Mouse (Mus musculus) ZHBTc4 (cell line): Measurements from ENCODE around the gene Rcor2.

ENCODE experiments used
- DNase-seq: peaks from one replicate; pipeline ENCODE4 v3.0.0-alpha.2; 2011; ENCODE audit warnings: low read depth, low spot score

The Rcor2 gene

GRCm38 (mm10) chr19:7267091-7267741, at the start of gene Rcor2:
Rcor2 (plus strand) TSS chr19:7267325.
- peak; percentile 78 for DNase-seq

- no peak for DNase-seq
Observed at GRCm38 (mm10) chr19:7217926-7218267, 49.2 kb upstream of the Rcor2 start.

DNA sequence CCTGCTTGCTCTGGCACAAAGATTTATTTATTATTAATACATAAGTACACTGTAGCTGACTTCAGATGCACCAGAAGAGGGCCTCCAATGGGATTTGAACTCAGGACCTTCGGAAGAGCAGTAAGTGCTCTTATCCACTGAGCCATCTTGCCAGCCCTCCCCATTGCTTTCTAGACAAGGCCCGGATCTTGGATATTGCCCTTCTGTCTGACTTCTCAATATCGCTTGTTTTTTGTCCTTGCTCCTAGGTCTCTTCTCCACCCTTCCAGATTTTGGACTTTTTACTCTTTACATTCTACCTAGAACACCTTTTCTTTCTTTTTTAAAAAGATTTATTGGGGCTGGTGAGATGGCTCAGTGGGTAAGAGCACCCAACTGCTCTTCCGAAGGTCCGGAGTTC, 48.4 kb upstream of the Rcor2 start:
- DNase-seq = no peak

GRCm38 (mm10) chr19:7222196-7222595, 44.9 kb upstream of the Rcor2 start:
- DNase-seq = no peak

GRCm38 (mm10) chr19:7223488-7223887, 43.6 kb upstream of the Rcor2 start:
- no peak for DNase-seq

GRCm38 (mm10) chr19:7224253-7224652, 42.9 kb upstream of the Rcor2 start:
- no peak for DNase-seq

DNA sequence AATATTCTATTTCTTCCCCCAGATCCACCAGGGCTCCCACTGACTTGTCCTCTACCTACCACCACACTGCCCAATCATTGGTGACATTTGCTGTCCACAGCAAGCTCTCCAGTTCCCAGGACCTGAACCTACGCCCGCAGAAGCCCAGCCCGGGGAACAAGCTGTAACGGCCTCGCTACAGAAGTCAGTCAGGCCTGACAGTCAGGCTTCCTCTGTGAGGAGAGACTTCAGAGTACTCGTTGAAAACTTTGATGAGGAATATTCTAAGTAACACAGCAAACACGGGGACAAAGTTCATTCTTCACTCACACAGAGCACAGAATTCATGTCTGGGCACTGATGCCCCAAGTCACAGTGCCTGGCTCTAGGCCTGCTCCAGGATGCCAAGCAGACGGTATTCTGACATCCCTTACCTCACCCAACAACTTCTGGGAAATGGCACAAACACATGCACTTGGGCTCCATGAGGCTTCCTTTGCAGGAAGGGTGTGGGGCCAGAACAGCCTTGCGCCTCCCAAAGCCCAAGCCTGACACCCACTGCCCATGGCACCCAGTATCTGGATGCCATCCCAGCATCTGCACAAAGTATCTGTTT, 41.9 kb upstream of the Rcor2 start:
- DNase-seq = no peak

DNA sequence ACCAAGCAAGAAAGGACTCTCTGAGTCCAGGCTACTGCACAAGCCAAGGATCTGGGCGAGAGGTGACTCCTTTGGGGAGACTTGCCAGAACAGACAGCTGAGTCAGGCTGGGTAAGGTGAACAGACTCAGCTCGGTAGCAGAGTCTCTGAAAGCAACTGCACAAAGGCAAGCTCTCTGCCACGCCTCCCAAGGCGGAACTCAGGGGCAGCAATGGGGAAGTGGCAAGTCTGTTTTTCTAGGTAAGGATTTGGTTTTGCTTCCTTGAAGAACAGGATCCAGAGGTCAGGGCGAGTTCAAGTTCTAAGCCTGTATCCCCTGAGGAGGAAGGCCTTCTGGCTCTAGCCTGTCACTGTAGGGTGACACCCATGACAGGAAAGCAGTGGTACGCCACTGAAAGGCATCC, 40.6 kb upstream of the Rcor2 start:
- peak; percentile 62 for DNase-seq

DNA sequence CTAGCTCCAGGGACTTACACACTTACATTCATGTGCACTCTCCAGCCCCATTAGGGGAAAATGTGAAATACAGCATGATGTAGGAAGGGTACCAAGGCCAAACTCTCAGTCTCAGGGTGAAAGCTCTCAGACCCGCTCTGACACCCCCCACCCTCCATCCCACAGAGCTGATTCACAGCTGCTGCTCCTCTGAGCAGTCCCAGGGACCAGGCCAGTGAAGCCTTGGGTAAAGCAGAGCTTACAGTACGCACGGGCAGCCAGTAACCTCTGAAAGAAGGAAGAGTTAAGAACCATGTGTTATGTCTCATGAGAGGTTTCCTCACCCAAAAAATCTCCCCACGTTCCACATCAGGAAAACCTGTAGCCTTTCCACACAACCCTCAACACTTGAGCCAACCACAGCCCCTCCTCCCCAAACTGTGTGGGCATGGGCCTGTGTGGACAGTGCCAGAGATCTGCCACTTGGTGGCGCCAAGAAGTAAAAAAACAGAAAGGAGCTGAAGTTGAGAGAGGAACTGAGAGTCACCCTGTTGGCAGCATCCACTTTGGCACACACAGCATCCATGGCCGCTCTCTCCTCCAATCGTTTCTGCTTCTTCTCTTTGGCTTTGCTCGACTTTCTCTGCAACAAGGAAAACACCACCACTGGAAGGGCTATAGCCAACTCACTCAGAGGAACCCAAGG, 32.4 kb upstream of the Rcor2 start:
- DNase-seq = peak; percentile 91

GRCm38 (mm10) chr19:7235461-7235860, 31.7 kb upstream of the Rcor2 start:
- DNase-seq = peak; percentile 67

GRCm38 (mm10) chr19:7236011-7236410, 31.1 kb upstream of the Rcor2 start:
- no peak for DNase-seq

DNA sequence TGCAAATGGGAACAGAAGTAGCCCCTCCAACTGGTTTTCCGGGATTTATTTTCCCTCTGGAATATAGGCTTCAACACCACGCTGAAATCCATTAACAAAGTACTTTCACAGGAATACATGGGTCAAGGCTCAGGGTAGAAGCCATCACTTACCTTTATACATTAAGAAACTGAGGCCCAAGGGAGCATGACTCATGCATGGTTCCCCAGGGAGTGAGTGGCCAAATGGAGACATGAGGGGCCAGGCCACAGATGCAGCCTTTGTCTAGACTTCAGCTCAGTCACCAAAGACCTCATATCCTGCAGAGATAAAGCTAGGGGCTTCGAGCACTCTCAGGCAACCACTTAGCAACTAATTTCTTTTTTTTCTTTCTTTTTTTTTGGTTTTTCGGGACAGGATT, 30.4 kb upstream of the Rcor2 start:
- no peak for DNase-seq

- DNase-seq = no peak
Observed at GRCm38 (mm10) chr19:7239574-7239973, 27.6 kb upstream of the Rcor2 start.

DNA sequence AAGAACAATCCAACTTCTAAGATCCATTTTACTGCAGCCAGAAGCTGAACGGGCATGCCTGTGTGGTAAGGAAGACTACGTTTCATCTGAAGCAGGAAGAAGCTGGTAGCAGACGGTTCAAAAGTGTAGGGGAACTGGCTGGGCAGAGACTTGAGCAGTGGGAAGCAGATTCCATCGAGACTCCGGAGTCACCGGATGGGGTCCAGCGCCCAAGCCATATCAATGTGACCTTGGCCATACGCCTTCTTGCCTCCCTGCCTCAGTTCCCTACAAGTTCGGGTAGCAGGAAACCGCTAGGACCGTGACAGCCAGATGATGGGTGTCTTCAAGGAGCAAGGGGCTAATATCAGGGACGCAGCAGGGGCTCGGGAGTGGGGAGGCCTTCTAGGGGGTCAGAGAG, 26.8 kb upstream of the Rcor2 start:
- no peak for DNase-seq

DNA sequence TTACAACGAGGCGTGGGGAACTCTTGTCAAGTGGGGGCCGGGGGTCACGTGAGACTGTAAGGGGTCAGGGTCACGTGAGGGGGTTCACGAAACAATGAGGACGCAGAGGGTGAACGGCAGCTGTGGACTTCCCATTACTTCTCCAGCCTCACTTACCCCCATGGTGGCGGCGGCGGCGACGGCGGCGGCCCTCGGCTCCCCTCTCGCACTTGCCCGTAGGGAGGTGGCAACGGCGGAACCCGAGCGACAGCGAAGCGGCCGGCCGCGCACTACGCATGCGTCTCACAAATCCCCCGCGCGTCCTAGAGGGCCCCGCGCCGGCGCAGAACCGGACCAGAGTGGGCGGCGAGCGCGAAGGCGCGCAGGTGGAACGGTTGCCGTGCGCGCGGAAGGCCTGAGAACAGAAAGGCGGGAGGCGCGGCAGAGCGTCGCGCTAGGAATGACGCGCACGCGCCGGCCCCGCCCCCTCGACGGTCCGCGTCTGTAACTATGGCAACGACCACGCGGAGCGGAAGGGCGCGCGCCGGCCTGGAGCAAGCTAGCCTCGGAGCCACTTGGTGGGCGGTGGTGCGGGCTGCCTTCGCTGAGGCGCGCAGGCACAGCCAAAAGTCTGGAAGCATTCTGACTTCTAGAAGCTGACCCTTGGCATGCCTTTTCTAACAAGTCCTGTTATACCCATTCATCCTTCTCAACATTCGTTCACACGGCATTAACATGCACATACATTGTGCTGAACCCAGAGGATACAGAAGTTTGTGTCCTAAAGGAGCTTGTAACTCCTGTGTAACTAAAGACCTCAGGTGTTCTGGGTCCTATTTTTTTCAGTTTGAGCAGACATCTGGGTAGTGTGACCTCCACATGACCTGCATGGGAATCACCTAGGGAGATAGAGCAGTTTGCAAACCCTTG, 26.1 kb upstream of the Rcor2 start, which contains the start of gene Naa40:
Gene Naa40 (minus strand): TSS at position 402 of the 909 bp plus-strand sequence.
- DNase-seq = peak; percentile 98

DNA sequence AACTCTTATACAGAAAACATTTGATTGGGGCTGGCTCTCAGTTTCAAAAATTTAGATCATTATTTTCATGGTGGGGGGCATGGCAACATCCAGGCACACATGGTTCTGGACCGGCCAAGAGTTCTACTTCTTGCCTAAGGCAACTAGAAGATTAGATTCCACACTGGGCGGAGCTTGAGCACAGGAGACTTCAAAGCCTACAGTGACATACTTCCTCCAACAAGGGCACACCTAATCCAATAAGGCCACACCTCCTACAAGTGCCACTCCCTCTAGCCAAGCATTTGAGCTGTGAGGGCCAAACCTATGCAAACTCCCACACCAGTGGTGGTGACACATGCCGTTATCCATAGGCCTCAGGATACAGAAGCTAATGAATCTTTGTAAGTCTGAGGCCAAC, 21.1 kb upstream of the Rcor2 start:
- peak; percentile 94 for DNase-seq

DNA sequence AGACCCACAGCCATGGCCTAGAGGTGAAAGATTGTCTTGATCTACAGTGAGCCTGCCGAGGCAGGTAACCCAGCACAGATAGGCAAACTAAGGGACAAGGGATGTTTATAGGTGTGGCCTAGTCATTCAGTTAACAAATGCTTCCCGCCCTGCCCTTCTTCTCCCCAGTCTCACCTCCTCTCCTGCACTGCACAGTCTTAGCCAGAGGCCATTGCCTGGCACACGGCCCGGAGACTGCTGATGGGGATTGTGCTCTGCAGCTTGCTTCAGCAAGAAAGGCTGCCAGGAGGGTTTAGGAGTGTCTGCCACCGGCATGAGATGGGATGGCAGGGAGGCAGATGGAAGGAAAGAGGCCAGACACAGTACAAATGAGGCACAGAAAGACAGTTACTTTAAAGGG, 9.2 kb upstream of the Rcor2 start:
- DNase-seq = peak; percentile 62

- peak; percentile 98 for DNase-seq
Observed at GRCm38 (mm10) chr19:7261476-7261875, 5.6 kb upstream of the Rcor2 start.

DNA sequence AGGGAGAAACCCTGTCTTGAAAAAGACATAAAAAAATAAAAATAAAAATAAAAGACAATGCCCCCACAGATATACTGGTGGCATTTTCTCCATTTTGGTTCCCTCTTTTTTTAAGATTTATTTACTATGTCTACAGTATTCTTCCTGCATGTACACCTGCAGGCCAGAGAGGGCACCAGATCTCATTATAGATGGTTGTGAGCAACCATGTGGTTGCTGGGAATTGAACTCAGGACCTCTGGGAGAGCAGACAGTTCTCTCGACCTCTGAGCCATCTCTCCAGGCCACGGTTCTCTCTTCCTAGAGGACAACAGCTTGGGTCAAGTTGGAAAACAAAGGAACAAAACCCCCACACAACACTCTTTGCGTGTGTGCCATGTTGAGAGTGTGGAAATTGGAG, 5.2 kb upstream of the Rcor2 start:
- DNase-seq = peak; percentile 62

GRCm38 (mm10) chr19:7262592-7262991, 4.5 kb upstream of the Rcor2 start:
- DNase-seq = peak; percentile 86

DNA sequence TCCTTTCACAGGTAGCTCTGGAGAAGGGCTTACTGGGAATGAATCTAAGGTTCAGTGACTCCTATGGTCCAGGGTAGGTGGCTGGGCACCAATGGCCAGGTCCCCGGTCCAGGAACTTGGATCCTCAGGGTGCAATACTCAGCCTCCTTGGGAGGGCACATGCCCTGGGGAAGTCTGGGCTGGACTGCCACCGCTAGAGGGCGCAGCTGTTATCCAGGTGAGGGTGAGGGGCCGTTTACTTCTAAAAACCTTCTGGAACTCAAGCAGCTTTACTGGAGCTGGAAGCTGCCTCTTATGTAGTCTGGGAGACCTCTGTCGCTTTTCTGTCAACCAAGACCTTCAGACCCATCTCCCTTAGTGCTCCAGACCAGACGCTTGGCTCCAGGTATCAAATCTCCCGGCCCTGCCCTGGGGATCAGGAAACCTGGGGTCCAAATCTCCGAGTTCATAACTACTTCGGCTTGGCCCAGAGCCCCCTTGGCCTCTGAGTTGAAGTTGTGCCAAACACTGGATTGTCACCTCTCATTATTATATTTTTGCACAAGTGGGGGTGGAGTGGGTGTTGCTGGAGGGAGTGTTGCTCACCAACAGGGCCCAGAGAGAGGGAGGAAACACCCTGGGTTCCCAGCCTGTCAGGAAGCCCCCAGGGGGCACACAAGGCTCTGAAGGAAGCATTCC, 2.9 kb upstream of the Rcor2 start:
- DNase-seq = peak; percentile 92
